Comparison of ENCODE assay signal across 17 mouse cellular contexts in genomic region chr8:35983083-35983482, GRCm38 (mm10).
"Had no signal": no experiment of that assay in that cellular context is flagged by ENCODE, and none has a peak within 500 bp of the region (broad histone marks: within the 10 kb centered on the region; RNA-seq: fewer than 3 reads in every experiment).

No protein-coding gene starts in this region.

- H3K9ac ChIP-seq: lung, embryonic 14.5 days; midbrain, embryonic 12.5 days; neural tube, embryonic 13.5 days; neural tube, embryonic 15.5 days had no signal

- H3K4me2 ChIP-seq: lung, embryonic 14.5 days; midbrain, embryonic 12.5 days; neural tube, embryonic 13.5 days; neural tube, embryonic 15.5 days had no signal

- H3K36me3 ChIP-seq: midbrain, embryonic 10.5 days; midbrain, embryonic 12.5 days; neural tube, embryonic 13.5 days; neural tube, embryonic 15.5 days had no signal

- H3K4me3 ChIP-seq: midbrain, embryonic 10.5 days; midbrain, embryonic 12.5 days; myocyte; neural tube, embryonic 13.5 days; neural tube, embryonic 15.5 days had no signal

- ATAC-seq: midbrain, embryonic 16.5 days had no signal

- H3K9me3 ChIP-seq: midbrain, embryonic 10.5 days; midbrain, embryonic 12.5 days; neural tube, embryonic 13.5 days; neural tube, embryonic 15.5 days had no signal

- H3K27me3 ChIP-seq: midbrain, embryonic 12.5 days; neural tube, embryonic 13.5 days; neural tube, embryonic 15.5 days had no signal

- DNase-seq: lung, adult 18-20 months; lung, embryonic 14.5 days; lung, postnatal 10 days; lung, postnatal 4 days; right cerebral cortex, adult 18-20 months; right cerebral cortex, postnatal 25 days; right cerebral cortex, postnatal 4 days; spleen, adult 18-20 months; thymus, adult 18-20 months; thymus, postnatal 14 days; thymus, postnatal 36 days had no signal

- H3K27ac ChIP-seq: midbrain, embryonic 10.5 days; midbrain, embryonic 12.5 days; neural tube, embryonic 13.5 days; neural tube, embryonic 15.5 days had no signal
